Mouse (Mus musculus): ENCODE results near the gene Olfr695. TPM values are rescaled to one million over a fixed set of nuclear protein-coding genes. Genes with fewer than 3 reads are reported as not detected.
"Not testable (repeated sequence)": the region's sequence is repeated elsewhere in the genome, so short reads cannot be mapped to it uniquely, and the experiment has no call there.

The Olfr695 gene
- total RNA-seq (2021), result not detected

DNA sequence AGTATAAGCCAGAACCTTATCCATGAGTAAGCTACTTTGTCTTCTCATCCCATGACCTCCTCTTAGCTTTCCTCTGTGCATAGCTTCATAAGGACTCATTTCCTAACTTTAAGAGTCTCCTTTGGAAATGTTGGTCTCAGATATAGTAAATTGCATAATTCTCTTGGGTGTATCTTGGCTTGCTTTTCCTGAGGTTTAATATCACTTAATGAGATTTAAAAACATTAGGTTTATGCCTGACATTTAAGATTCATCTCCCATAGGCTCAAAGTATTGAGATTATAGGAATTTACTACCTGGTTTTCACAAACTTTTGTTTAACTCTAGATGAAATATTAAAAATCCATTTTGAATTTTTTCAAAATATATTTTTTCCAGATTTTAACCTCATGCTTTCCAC lies at the start of gene Olfr695:
Olfr695 (minus strand) TSS at position 101 of the 400 bp plus-strand sequence.
- no peak for DNase-seq

DNA sequence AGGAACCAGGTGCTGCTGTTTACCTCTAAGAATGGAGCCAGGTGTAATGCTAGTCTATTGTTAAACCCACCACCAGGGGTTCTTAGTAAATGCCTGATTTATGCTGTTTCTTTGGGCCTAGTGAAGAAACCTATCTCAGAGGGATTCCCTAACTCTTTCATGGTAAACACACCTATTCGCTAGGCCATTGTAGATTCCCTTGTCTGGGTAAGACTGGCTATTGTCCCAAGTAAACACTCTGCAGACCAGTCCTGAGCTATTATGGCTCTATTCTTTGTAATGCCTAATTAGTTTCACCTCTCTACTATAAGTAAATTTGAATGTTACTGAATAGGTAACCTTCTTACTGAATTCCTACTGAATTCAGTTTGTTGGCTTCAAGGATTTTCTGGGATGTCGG lies 44.8 kb upstream of the Olfr695 start:
- DNase-seq, result not testable (repeated sequence)

DNA sequence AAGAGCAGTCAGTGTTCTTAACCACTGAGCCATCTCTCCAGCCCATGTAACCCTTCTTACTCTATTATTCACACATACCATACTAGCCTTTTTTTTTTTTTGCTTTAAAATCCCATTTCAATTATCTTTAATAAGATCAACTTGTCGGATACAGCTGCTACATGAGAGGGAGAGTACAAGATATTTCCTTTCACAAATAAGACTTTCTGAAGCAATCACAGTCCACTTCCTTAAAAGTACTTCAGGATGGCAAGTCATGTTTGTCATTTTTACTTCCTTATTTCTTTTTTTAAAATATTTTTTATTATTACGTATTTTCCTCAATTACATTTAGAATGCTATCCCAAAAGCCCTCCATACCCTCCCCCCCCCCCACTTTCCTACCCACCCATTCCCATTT lies 42.6 kb upstream of the Olfr695 start:
- DNase-seq, result no peak

DNA sequence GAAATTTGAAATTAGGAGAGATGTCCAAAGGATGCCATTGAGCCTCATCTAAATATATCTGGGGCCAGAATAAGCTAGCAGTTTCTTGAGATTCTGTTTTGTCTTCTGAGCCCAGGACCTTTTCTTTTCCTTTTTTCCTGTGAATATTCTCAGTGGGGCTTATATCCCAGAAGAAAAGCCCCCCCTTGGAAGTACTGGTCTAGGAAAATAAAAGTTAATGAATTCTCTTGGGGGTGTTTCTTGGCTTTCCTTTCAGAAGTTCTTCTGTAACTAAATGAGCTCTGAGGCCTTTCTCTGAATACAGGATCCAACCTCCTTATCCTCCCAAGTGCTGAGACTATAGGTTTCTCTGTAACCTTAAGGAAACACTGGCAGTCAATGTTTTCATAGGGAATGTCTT lies 39.1 kb upstream of the Olfr695 start, which contains the start of gene Olfr698:
Olfr698 (minus strand) TSS at position 101 of the 400 bp plus-strand sequence.
- no peak for DNase-seq

DNA sequence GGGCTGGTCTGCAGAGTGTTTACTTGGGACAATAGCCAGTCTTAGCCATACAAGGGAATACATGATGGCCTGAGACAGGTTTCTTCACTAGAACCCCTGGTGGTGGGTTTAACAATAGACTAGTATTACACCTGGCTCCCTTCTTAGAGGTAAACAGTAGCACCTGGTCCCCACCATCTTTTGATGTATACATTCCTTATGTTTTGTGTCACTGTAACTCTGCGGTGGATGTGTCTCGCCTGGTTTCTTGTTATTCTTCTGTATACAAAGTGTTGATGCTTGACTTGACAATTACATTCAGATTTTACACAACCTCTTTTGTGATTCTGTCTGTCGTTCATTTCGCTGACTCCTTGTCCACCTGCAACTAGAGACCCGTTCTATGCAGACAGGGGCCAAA lies 29.6 kb upstream of the Olfr695 start:
- DNase-seq, result no peak

DNA sequence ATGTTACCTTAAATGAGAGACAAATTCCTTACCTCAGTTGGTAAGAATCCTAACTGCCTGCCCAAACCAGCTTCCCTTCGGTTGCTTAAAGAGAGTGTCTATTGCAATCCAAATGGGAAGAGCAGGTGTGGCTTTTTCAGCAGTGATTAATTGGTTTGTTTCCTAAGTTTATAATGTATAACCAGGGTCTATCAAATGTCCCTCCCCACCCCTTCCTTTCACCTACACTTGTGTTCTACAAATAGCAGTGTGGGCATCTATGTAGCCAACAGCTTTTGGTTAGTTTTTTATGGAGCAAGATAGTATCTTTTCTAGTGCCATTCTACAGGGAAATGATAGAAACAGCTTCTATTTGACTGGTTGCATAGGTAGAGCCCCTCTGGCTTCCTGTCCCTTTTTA lies 26.1 kb upstream of the Olfr695 start, which contains the start of gene Olfr697:
Olfr697 (minus strand) TSS at position 101 of the 400 bp plus-strand sequence.
- DNase-seq, result no peak

DNA sequence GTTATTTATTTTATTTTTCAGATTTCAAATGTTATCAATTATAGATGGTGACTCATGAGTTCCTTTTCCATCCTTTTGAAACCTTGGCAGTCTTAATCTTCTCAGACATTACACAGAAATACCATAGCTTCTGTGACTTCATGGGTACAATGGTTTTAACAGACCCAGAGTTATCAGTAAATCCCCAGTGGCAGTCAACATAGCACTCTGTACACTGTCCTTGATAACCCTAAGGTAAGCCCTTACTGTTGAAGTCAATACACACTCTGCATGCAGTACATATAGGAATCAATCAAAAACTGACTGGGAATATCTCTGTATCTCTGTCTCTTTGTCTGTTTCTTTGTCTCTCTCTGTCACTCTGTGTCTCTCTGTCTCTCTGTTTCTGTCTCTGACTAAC lies 20.8 kb upstream of the Olfr695 start:
- no peak for DNase-seq

DNA sequence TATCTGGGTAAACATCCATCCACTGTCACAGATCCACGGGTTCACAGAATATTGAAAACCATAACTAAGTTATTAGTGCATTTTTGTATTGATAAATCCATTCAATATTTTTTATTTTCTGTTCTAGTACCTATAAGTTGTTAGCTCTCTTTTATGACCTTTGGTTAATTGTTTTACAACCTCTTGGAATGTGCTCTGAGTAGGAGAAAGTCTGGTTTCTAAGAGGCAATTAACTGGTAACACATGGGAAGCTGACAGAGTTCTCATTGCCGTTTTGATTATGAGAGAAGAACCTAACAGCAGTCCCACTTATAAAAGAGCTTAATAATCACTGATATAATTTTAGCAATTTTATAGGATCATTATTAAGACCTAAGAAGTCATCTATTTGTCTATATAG lies 17.5 kb upstream of the Olfr695 start:
- DNase-seq, result no peak

DNA sequence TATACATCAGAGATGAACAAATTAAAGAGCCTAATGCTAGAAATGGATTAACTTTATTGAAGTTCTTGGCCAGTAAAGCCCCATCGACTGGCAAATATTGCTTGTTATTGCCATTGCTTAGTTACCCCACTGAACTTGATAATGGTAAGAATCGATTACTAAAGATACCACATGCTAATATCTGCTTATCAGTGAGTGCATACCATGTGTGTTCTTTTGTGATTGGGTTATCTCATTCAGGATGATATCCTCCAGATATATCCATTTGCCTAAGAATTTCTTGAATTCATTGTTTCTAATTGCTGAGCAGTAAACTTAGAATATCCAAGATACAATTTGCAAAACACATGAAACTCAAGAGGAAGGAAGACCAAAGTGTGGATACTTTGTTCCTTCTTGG lies 9.5 kb upstream of the Olfr695 start:
- not testable (repeated sequence) for DNase-seq

DNA sequence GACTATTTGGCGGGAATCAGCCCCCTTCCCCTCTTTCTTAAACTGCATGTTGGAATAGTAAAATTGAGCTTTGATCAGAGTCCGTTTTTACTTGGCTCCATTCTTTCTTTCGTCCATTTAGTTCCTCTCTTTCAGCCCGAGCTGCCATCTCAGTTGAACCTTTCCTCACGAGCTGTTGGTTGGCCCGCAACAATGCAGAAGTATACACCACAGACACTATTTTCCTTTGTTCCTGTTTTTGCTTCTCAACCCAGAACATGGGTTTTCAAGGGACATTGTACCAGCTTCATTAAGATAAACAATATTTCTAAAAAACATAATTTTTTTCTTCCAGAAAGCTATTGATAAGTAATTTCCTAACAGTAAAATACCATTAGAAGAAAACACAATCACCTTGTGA lies 4.7 kb downstream of the Olfr695 start:
- no peak for DNase-seq

DNA sequence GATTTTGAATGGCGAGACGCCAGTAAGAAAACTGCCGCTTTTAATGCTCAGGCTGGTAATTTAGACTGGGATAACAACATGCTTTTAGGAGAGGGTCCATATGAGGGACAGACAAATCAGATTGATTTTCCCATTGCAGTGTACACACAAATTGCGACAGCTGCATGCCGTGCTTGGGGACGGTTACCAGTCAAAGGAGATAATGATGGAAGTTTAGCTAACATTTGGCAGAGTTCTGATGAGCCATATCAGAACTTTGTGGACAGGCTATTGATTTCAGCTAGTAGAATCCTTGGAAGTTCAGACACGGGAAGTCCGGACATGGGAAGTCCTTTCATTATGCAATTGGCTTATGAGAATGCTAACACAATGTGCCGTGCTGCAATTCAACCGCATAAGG lies 8.5 kb downstream of the Olfr695 start:
- DNase-seq, result not testable (repeated sequence)

DNA sequence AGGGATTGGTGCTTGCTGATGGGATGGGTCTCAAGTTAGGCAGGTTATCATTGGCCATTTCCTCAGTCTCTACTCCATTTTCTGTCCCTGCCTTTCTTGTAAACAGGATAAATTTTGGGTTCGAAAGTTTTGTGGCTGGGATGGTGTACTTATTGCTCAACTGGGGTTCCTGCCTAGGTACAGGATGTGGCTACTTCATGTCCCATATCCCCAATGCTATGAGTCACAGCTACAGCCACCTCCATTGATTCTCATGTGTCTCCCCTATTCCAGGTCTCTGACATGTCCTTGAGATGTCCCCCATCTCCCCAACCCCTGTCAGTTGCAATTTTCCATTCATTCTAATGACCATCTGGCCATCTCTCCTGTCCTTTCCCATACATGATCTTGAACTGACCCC lies 19.3 kb downstream of the Olfr695 start:
- no peak for DNase-seq

DNA sequence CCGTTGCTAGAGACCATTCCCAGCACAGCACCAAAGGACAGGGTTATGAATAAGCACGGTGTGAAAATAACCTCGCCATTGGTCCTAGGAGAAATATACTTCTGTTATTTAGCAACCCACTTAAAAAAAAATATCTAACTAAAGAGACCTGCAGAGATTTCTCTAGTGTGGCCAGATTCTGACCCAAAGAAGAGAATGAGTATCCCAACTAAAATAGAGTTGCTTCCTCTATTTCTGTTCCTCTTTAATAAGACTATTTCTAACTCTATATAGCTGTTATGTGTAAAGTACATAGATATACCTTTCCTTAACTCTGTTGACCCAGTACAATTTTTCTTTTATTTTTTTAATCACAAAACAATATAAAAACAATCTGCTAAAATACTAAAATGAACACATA lies 23.2 kb downstream of the Olfr695 start:
- DNase-seq, result no peak

DNA sequence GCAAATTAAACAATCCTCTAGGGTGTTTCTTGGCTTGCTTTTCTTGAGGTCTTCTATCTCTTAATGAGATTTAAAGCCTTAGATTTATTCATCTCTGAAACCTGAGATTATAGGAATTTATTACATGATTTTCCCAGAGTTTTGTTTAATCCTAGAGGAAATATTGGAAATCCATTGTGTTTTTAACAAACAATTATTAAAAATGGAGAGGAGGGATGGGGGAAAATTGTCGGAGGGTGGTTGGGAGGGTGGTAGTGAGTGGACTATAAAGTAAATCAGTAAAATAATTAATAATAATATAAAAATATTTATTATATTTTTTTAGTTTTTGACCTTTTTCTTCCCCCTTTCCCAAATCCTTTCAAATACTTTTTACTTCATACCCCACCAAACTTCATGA lies 24.5 kb downstream of the Olfr695 start, which contains the start of gene Olfr694:
Olfr694 (minus strand) TSS at position 101 of the 400 bp plus-strand sequence.
- no peak for DNase-seq

DNA sequence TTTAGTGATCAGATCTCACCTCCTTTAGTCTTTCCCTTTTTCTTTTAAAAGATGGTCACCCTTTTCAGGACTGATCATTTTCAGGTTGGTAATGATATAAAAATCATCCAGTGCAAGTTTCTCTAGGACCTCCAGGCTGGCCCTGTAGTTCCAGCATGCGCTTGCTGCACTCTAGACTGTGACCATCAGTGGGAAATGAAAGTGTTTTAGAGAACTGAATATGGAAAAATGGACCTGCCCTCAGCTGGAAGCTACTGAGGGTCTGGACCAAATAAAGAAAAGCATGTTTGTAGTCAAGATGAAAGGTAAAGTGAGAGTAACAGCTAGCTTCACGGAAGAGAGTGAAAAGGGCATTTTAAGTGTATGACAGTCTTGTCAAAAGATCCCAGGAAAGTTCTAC lies 30.8 kb downstream of the Olfr695 start:
- DNase-seq, result no peak

DNA sequence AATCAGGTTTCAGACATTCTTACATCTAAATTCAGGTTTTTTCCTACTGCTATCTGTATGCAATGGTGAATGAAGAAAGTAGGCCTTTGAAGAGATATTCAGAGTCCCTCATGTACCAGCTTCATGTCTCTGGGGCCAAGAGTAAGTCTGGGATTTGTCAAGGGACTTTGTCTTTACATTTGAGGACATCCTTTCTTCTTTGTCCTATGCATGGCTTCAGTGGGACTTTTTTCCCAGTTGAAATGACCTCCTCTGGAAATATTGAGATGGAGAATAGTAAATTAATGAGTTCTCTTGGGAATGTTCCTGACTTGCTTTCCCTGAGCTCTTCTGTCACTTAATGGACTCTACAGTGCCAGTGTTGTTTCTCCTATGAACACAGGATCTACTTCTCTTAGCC lies 35.7 kb downstream of the Olfr695 start, which contains the start of gene Olfr693:
Olfr693 (minus strand) TSS at position 101 of the 400 bp plus-strand sequence.
- DNase-seq, result no peak

Other genes starting within 250 kb of the Olfr695 start
- not detected for gene Olfr693, start 35.8 kb downstream of the Olfr695 start, total RNA-seq (2021)
- not detected for gene Olfr694, start 24.6 kb downstream of the Olfr695 start, total RNA-seq (2021)
- not detected for gene Olfr697, start 26.0 kb upstream of the Olfr695 start, total RNA-seq (2021)
- gene Olfr698, start 39.0 kb upstream of the Olfr695 start, total RNA-seq (2021), result not detected
- gene Olfr699, start 76.8 kb upstream of the Olfr695 start, total RNA-seq (2021), result not detected
- not detected for gene Olfr700, start 92.4 kb upstream of the Olfr695 start, total RNA-seq (2021)
- gene Olfr701, start 97.7 kb upstream of the Olfr695 start, total RNA-seq (2021), result not detected
- not detected for gene Olfr702, start 117.5 kb upstream of the Olfr695 start, total RNA-seq (2021)
- gene Olfr703, start 127.0 kb upstream of the Olfr695 start, total RNA-seq (2021), result not detected
- gene Olfr704, start 146.8 kb upstream of the Olfr695 start, total RNA-seq (2021), result not detected
- gene Olfr705, start 160.5 kb upstream of the Olfr695 start, total RNA-seq (2021), result not detected
- not detected for gene Olfr706, start 171.8 kb upstream of the Olfr695 start, total RNA-seq (2021)
- not detected for gene Olfr707, start 184.8 kb upstream of the Olfr695 start, total RNA-seq (2021)
- not detected for gene Olfr1532-ps1, start 191.6 kb upstream of the Olfr695 start, total RNA-seq (2021)
- gene Olfr709-ps1, start 215.8 kb upstream of the Olfr695 start, total RNA-seq (2021), result not detected
- gene Olfr710, start 231.9 kb upstream of the Olfr695 start, total RNA-seq (2021), result not detected
- gene Olfr6, start 247.5 kb upstream of the Olfr695 start, total RNA-seq (2021), result under 1 TPM in 1 of 2 experiments, not detected in 1; 0.05 TPM